Mouse (Mus musculus) spleen, embryonic (tissue): ENCODE measurements around the gene Cdr2l.

Experiments used
- CTCF ChIA-PET: fragments of 350-600 bp; sonication (Branson Sonifier 250); formaldehyde crosslinking; loops from one replicate; lab custom pipeline; 2022; lab: Charles Lee

Gene Cdr2l

DNA sequence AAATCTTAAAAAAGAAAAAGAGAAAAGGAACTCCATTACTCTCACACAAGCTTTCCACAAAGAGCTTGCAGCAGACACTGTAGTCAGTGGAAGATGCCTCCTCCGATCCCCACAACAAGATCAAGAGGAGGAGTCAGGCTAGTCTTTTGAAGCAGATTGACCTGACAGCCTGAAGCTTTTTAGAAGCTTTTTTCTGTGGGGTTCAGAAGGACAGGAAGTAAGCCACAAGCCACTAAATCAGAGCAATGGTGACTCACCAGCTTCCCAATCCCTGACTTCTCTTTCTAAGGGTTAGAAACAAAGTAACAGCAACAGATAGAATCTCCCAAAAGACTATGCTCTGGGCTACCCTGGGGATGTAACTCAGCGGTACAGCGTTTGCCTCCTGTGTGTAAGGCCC, 57.6 kb downstream of the Cdr2l start:
- CTCF ChIA-PET = interaction anchor here (0.7 kb wide), 1 partner anchor 404 kb away, joined by 3 read pairs; no protein-coding TSS in a partner anchor

DNA sequence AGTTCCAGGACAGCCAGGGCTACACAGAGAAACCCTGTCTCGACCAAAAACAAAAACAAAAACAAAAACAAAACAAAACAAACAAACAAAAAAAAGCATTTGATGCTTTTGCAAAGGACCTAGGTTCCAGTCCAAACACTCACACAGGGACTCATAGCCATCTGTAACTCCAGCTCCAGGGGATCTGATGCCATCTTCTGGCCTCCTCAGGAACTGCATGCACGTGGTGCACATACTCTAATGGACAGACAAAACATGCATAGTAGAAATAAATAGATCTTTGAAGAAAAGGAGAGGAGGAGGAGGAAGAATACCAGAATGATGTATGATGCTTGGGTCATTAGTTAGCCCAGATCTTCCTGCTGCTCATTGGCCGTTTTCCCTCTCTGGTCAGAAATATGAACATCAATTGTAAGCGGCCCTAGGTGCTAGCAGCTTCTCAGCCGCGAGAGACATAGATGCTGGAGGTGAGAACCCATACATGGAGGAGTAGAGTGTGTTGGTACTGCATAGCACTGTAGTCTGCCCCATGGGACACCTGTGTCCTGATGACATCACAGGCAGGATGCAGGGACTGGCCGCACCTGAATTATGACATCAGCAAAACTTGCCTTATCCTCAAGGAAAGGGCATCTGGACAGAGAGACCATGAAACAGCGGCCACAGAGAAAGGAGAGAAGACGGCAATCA, 58.3 kb downstream of the Cdr2l start, which contains the start of gene Trim80:
TSS of gene Trim80 (plus strand) at position 640 of the 690 bp plus-strand sequence.
- CTCF ChIA-PET = no interaction called here

DNA sequence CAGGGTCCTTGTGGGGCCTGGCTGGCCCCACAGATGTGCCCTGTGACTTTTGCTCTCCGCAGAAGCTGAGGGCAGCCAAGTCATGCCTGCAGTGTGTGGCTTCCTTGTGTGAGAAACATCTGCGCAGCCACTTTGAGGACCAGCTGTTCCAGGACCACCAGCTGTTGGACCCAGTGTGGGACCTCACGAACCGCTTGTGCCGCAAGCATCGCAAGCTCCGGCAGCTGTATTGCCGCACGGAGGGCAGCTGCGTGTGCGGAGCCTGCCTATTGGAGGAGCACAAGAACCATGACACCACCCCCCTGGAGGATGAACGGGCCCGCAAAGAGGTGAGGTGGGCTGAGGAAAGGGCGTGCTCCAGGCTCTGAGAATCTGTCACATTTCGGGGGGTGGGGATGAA, 59.7 kb downstream of the Cdr2l start:
- CTCF ChIA-PET = no interaction called here
